Mouse (Mus musculus) CD4-positive, CD25-positive, alpha-beta regulatory T cell, adult 4 months (primary cell): ENCODE results near the gene Cmtm7. TPM values are rescaled to one million over a fixed set of nuclear protein-coding genes. Genes with fewer than 3 reads are reported as not detected.
"Not testable (repeated sequence)": the region's sequence is repeated elsewhere in the genome, so short reads cannot be mapped to it uniquely, and the experiment has no call there.

Source experiments
- ATAC-seq: one replicate; pipeline ENCODE4 v1.8.0; 2017
- polyA plus RNA-seq, 2 experiments: library from polyadenylated mRNA; unstranded; fragments of 100-300 nt; shearing (Covaris generic); gene quantifications; one replicate each; pipeline ENCODE4 v1.2.1; 2017

Gene Cmtm7
- polyA plus RNA-seq, 2 experiments from 2014 or later = 78.3 to 83.4 TPM

DNA sequence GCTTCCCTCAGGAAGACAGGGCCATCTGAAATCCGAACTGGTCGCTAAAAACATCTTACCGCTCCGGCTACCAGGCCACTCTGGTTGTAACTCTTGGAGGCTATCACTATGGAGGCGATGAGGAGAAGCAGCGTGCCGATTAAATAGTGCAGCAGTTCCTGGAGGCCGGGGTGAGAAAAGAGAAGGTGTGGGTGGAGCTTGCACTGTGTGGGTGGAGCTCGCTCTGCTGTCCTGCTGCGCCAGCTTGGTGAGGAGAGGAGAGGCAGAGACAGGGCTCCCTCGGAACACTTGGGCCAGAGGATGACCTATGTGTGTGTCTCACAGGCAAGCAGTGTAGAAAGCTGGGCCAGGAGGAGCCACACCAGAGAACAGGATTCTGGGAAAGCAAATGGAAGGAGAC lies 19.8 kb downstream of the Cmtm7 start:
- ATAC-seq = no peak

DNA sequence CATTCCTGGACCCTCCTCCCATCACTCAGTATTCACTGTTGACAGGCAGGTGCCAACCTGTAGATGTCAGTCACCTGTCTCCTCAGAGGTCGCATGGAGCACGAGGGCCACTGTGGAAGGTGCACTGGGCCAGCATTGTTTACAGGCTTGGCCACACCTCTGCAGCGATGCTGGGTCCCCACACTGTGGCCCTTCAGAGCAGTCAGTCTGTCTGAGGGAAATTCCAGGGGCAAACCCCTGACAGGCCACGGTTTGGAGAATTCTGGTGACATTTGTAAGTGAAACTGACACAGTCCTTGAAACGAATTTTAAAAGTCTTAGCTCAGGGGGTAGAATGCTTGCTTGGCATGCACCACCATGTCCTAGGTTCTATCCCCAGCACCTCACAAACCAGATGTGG lies 21.3 kb downstream of the Cmtm7 start:
- peak; percentile 37 for ATAC-seq

DNA sequence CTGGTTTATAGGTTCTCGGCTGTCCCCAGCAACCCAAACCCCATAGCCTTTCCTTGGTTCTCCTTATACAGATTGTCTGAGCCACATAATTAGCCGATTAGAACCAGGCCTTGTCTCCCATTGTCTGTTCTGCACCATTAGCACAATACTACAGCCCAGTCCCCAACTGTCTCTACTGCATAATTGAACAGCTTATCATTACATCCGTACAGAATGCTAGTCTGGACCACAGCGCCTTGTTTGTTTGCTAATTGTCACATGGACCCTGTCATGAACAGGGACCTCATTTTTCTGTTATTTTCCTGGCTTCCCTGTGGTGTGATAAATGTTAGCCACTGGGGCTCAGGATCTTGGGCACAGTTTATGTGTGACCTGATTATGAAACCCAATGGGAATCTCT lies 21.8 kb downstream of the Cmtm7 start:
- ATAC-seq = no peak

DNA sequence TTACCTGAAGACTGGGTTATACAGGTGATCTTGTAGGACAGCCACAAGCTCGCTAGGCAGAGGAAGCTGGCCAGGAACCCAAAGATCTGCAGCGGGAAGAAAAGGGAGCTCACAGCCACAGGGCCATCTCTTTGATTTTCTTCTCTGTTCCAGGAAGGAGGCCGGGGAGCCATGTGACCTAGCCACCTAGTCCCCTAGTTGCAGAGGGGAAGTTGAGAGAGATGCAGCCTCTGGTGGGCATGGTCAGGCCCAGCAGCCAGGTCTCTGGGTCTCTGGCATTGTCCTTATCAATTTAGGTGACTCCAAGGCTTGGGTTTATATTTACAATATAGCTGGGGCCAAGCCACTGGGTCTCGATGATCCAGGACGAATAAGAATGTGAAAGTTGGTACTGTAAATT lies 22.9 kb downstream of the Cmtm7 start:
- no peak for ATAC-seq

DNA sequence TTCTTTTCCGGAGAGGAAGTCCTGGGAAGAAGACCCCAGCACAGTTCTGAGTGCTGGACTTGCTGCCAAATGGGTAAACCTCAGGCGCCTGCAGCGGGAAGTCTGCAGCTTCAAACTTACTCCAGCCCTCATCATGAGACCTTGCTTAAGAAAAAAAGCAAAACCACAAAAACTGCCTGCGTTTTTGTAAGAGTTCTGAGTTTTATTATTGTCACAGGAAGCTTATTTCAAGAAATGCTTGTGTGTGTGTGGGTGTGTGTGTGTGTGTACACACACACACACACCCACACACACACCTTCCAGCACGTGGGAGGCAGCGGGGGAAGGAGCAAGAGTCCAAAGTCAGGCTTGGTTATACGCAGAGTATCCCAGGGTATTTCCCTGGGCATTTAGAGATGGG lies 23.4 kb downstream of the Cmtm7 start:
- peak; percentile 72 for ATAC-seq

DNA sequence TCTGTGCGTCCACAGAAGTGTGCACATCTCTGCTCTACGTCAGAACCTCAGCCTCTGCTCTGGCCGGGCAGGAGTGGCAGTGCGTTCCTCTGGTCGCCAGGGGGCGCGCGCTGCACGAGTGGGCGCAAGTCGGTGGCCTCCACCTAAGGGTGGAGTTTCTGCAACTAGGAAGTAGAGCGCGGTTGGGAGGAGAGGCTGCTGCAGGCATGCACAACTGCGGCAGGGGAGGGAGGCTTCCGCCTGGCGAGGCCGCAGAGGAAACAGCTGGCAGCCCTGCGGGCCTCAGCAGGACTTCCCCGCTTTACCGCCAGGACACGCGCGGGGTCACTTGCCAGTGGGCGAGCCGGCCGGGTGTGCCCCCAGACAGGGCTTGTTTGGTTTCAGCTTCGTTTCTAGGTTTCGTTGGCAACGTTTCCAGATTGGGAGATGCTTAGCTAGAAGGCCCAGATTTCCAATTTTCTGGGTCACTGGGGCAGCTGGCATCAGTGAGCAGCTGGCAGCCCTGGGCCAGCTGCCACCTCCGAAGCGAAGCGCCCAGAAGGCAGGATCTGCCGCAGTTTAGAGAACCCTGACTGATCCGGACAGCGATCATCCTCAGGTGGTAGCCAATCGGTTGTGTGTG lies 28.7 kb downstream of the Cmtm7 start:
- peak; percentile 91 for ATAC-seq

DNA sequence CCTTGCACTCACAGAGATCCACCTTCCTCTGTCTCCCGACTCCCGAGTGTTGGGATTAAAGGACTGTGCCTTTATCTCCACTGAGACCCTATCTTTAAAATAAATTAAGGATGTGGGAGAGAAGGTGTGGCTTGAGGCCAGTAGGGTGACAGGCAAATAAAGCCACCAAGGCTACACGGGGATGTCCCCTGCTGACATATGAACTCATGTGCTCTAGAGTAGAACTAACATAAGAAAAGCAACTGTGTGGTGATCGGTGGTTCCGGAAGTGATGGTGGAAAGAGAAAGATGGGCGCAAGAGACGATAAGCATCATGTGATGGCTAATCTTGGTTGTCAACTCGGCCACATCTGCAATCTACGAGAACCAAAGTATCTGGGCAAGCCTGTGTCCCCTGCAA lies 29.3 kb downstream of the Cmtm7 start:
- peak; percentile 66 for ATAC-seq

DNA sequence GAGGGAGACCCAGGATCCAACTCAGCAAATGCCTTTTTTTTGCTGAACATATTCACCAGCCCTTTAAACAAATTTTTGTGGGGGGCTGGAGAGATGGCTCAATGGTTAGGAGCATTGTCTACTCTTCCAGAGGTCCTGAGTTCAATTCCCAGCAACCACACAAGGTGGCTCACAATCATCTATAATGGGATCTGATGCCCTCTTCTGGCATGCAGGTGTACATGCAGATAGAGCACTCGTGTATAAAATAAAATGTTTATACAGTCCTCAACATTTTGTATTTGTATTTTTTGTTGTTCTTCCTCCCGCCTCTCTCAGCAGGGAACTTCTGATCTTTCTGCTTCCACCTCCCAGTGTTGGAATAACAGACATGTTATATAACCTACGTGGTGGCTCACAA lies 30.1 kb downstream of the Cmtm7 start:
- no peak for ATAC-seq

DNA sequence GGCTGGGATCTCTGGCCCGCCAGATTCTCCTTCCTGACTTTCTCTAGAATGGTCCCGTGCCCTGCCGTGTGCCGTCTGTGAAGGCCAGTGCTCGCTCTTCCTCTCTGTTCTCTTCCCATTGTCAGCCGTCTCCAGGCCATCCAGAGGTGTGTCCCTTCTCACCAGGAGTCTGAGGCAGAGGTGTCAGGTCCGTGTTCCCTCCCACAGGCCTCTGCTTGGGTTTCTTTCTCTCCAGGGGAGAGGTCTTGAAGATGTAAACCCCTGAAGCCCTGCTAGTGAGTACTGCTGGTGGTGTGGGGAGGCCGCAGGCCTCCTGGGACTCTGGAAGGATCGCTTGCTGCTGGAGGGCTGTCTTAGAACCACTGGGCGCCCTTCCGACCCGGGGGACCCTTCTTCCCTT lies 34.2 kb downstream of the Cmtm7 start:
- no peak for ATAC-seq

DNA sequence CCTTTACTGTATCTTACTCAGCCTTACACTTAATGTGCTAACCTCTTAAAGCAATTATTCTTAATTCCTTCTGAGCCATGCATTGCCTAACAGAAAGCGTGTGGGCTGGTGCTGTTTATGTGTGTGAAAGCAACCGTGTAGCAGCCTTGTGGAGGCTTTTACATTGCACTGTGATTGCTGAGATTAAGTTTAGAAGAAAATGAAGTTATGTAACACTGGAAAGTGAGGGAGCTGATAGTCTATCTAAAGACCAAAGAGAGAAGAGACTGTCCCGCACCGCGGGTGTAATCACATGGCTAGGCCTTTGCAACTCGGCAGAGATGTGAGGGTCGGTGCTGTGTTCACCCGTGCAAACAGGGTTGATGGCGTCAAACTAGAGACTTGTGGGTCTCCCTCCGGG lies 34.6 kb downstream of the Cmtm7 start:
- no peak for ATAC-seq

DNA sequence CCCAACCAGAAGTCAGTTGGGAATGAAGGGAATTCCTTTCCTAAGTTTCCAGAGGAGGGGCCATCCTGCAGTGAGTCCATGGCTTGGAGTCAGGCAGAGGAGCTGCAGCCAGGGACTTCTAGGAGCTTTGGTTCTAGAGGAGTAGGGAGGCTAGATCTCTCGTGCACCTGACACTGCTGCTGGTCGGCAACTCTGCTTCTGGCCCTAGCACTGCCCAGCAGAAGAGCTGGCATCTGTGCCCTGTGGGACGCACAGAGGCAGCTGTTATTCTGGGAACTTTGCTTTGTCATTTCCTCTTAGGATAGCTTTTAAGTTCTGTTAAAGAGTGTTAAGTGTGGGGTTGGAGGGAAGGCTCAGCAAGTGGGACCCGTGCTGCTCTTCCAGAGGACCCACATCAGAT lies 36.0 kb downstream of the Cmtm7 start:
- no peak for ATAC-seq

DNA sequence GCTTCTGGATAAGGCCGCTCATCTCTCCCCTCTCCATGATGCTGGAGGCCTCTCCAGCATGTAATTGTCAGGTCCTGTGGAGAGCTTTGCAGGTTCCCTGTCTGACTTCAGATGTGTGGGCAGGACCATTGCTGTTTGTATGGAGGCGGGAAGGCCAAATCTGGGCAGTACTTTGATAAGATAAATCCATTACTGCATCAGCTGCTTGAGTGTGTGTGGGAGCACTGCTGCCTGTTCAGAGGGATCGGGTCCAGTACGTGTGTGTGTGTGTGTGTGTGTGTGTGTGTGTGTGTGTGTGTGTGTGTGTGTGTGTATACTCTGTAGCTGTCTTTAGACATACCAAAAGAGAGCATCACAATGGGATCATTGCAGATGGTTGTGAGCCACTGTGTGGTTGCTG lies 36.5 kb downstream of the Cmtm7 start:
- no peak for ATAC-seq

DNA sequence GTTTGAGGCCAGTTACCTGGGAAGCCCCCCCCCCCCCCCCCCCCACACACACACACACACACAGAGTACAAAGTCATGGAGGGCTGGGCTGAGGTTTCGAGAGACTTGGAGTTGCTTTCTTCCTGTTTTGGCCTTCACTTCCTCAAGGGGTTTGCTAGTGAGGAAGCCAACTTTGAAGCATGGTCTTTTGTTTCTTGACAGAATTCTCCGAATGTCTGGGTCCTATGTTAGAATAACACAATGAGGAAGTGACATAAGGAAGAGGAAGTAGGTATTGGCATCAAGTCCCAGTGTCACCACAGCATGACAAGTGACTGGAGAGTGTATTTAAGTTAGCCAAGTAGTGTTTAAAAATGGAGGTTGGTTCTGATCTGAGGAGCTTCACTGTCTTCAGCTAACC lies 38.9 kb downstream of the Cmtm7 start:
- peak; percentile 69 for ATAC-seq

DNA sequence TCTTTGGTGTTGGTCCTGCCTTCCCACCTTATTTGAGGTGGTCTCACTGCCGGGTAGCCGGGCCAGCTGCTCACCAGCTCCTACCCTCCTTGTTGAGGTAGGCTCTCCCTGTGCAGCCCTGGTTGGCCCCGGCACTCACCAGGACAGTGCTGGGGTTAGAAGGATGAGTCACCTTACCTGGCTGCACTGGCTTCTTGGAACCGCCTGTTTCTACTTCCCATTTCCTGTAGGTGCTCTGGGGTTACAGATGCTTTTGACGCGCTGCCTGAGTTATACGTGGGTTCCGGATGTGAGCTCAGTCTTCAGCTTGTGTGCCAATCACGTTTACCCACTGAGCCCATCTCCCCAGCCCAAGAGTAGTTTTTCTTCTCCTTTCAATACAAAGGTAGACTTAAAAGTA lies 41.3 kb downstream of the Cmtm7 start:
- ATAC-seq = peak; percentile 87

DNA sequence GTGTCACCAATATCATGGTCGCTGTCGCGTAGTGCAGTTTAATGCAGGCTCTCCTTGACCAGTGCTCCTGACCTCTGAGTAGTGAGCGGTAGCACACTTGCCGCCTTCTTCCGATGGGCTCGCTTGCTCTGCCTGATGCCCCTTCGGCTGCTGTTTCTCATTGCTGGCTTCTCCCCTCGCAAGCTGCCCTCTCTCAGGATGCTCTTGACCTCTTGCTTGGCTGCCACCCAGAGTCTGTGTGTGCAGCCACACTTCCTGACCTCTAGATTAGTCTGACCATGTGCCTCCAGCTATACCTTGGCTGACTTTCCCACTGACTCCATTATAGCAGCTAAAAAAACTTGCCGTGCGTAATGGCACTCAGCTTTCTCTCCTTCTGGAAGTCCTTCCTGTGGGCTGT lies 45.2 kb downstream of the Cmtm7 start:
- no peak for ATAC-seq

DNA sequence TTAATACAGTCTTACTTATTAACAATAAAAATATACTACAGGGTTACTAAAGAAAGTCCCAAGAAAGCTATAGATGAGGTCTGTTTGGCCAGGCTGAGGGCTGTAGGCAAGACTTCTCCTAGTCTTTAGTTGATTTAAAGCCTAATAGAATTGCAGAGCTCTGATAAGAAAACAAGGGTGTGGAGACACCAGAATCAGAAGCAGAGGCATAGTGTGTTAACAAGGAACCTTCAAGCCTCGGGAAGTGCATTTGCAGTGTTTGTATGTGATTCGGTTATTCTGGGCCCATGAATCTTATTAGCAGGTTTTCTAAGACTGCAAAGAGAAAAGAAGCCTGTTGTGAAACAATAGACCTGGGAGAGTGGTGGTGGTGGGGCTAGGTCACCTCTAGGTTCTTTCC lies 48.4 kb downstream of the Cmtm7 start:
- no peak for ATAC-seq

DNA sequence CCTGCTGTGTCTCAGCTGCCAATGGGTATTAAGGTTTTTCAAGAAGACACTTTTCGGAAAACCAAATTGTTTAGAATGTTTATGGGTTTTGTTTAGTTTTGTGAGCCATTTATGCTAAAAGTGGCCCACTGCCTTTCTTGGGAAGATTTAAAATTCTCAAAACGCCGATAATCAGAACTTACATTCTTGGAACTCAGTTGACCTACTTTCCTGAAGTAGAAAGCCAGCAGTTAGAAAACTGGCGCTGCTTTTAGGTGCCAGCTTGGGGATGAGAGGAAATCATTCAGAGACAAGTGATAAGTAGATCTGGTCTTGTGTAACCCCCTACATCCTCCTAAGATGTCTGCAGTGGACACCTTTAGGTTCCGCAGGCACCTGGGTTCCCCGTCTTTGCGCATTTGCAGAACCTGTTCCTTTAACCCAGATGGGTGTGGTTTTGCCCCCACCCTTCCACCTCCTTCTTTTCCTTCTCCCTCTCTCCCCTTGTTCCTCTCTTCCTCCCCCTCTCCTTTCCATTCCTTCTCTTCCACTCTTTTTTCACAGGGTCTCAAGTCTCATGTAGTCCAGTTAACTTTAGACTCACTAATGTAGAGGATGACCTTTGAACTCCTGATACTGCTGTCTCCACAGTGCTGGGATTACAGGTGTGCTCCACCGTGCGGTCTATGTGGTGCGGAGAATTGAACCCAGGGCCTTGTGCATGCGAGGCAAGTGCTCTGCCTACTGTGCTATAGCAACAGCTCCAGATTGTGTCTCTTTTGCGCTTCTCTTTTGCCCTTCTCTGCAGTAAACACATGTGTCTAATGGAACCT lies 49.6 kb downstream of the Cmtm7 start:
- no peak for ATAC-seq

DNA sequence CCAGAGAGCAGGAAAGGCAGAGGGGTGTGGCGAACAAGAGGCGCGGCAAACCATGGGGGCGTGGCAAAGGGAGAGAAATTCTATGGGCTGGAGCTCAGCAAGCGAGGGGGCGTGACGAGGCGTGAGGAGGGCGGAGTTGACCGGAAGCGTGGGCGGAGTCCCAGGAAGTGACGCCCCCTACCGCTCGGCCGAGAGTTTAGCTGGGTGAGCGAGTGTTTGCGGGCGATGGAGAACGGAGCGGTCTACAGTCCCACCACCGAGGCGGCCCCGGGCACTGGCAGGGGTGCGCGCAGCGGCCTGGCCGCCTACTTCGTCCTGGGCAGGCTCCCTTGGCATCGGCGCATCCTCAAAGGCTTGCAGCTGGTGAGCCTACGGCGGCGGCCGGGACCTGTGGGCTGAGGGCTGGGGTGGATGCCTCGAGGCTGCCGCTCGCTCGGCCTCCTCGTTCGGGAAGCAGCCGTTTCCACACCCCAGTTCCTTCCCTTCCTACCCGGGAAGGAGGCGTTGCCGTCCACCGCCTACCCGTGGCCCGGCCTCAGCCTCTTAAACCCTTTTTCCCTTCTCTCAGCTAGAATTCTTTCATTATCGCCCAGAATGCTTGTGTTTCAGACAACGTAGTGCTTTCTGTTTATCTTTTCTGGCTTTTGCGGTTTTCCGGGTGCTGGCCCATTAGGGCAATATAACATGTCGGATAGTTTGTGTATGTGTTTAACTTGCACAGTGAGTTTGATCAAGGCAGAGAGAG lies 50.5 kb downstream of the Cmtm7 start, which contains the start of gene Cmtm6:
Cmtm6 (plus strand) TSS at position 106 of the 745 bp plus-strand sequence.
- peak; percentile 78 for ATAC-seq

DNA sequence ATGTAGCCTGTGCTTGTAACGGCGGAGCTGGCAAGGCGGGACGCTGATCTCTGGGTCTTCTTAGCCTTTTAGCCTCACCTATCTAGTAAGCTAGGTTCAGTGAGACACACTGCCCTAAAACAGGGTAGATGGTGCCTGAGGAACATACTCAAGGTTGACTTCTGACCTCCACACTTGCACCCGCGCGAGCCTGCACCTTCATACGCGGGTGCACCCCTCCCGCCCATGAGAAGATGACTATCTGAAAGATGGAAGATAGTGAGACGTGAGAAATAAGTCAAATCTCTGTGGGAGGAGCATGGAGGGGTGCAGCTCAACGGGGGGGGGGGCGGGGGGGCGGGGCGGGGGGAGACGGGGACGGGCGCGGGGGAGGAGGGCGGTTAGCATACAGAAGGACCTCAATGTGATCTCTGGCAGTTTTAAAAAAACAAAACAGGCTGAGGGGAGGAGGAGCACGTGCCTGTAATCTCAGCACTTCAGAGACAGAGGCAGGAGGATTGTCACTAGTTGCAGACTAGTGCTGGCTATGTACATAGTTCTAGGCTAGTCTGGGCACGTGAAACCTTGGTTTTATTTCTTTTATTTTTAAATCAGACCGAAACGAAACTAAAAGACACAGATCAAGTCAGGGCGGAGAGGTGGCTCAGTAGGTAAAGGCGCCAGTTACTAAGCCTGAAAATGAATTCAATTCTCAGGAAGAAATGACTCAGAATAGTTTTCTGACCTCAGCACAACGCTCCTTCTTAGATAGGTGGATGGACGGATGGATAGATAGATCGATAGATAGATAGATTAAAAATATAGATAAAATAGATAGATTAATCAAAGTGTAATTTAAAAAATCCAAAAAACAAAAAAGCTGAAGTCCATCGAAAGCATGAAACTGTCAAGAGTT lies 51.5 kb downstream of the Cmtm7 start:
- peak; percentile 47 for ATAC-seq

DNA sequence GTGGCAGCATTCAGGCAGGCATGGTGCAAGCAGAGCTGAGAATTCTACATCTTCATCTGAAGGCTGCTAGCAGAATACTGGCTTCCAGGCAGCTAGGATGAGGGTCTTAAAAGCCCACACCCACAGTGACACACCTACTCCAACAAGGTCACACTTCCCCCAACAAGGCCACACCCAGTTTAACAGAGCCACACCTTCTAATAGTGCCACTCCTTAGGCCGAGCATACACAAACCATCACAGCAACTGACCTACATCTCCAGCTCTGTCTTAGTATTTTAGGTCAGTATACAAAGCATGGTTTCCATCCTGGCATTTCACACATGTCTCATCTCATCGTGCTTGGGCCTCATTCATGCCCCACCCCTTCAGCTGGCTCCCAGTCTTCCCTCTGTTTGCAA lies 53.2 kb downstream of the Cmtm7 start:
- not testable (repeated sequence) for ATAC-seq

DNA sequence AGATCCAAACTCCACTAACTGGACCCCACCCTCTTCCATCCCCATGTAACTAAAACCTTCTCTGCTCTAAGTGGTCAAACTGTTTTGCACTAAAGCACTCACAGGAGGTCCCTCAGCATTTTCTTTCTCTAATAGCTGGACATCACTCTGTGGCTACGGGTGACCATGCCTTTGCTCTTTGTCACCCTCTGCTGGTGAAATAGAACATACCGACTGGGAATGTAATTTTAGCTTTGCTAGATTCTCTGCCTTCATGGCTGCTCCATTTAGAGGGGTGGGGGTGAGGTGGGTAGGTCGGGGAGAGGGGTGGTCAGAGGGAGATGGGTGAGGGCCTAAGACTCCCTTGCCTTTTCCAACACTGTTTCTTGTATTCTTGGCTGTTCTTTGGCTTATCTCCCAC lies 54.3 kb downstream of the Cmtm7 start:
- ATAC-seq = no peak

DNA sequence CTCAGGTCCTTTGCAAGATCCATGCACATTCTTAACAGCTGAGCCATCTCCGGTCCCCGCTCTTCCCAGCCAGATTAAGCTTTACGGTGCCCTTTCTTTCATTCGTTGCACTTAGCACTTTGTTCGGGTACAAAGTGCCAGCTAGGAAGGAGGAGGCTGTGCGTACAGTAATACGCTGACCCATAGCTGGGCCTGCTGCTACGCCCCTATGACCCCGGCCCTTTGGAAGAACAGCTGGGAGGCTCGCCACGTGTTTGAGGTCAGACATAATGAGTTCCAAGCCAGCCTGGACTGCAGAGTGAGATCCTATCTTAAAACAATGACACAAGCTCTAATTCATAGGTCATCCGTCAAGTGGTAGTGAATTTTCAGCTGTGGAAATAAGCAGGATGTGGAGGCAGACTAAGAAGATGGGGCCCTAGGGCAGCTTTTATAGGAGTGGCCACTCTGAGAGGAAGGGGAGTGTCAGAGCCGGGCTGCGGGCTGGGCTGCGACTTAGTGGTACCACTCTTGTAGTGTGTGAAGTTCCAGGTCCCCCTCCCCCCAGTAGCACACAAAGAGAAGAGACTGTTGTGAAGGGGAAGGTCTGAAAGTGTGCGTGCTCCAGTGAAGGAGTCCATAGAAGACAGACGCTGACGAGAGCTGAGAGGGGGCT lies 64.9 kb downstream of the Cmtm7 start:
- no peak for ATAC-seq
